Mouse (Mus musculus) heart, adult 8-10 months (tissue): ENCODE results near the gene Cbfa2t2. TPM values are rescaled to one million over a fixed set of nuclear protein-coding genes. Genes with fewer than 3 reads are reported as not detected.

Experiments used
- DNase-seq: peaks from one replicate; pipeline ENCODE4 v3.0.0; 2022; ENCODE audit warnings: low spot score
- total RNA-seq, 4 experiments: library from RNA; stranded (reverse); gene quantifications; 2 replicates each; pipeline ENCODE4 v1.2.4; 2022

The Cbfa2t2 gene
- total RNA-seq, 4 experiments from 2014 or later: 11.6 to 22.2 (median 16.0) TPM

- no peak for DNase-seq
Measured at GRCm38 (mm10) chr2:154538310-154538709, 102.0 kb downstream of the Cbfa2t2 start.

- no peak for DNase-seq
Measured at GRCm38 (mm10) chr2:154538710-154539109, 102.4 kb downstream of the Cbfa2t2 start.

- peak; percentile 46 for DNase-seq
Measured at GRCm38 (mm10) chr2:154539720-154540119, 103.4 kb downstream of the Cbfa2t2 start.

- DNase-seq: no peak
Measured at GRCm38 (mm10) chr2:154541630-154542029, 105.3 kb downstream of the Cbfa2t2 start.

GRCm38 (mm10) chr2:154543567-154544347 lies 107.5 kb downstream of the Cbfa2t2 start:
- DNase-seq: peak; percentile 73

GRCm38 (mm10) chr2:154546711-154547110 lies 110.4 kb downstream of the Cbfa2t2 start, which contains the start of gene 1700003F12Rik:
1700003F12Rik (plus strand) TSS chr2:154547085.
- no peak for DNase-seq

- DNase-seq: no peak
Measured at GRCm38 (mm10) chr2:154548688-154549087, 112.4 kb downstream of the Cbfa2t2 start.

GRCm38 (mm10) chr2:154549127-154549885 lies 113.0 kb downstream of the Cbfa2t2 start:
- peak; percentile 33 for DNase-seq

GRCm38 (mm10) chr2:154549886-154550189 lies 113.6 kb downstream of the Cbfa2t2 start:
- DNase-seq: no peak

GRCm38 (mm10) chr2:154550937-154551336 lies 114.7 kb downstream of the Cbfa2t2 start:
- no peak for DNase-seq

GRCm38 (mm10) chr2:154551476-154551875 lies 115.2 kb downstream of the Cbfa2t2 start, which contains the start of gene Actl10:
Actl10 (plus strand) TSS chr2:154551776.
- no peak for DNase-seq

- DNase-seq: no peak
Measured at GRCm38 (mm10) chr2:154551927-154552326, 115.6 kb downstream of the Cbfa2t2 start.

- DNase-seq: peak; percentile 49
Measured at GRCm38 (mm10) chr2:154552424-154552907, 116.2 kb downstream of the Cbfa2t2 start.

GRCm38 (mm10) chr2:154555235-154555634 lies 119.0 kb downstream of the Cbfa2t2 start:
- DNase-seq: no peak

- DNase-seq: no peak
Measured at GRCm38 (mm10) chr2:154557184-154557832, 121.0 kb downstream of the Cbfa2t2 start.

- no peak for DNase-seq
Measured at GRCm38 (mm10) chr2:154558264-154559039, 122.2 kb downstream of the Cbfa2t2 start, which contains the start of gene Necab3. Necab3 (minus strand) TSS chr2:154558890.

- DNase-seq: no peak
Measured at GRCm38 (mm10) chr2:154563612-154564170, 127.4 kb downstream of the Cbfa2t2 start.

- no peak for DNase-seq
Measured at GRCm38 (mm10) chr2:154565562-154565961, 129.3 kb downstream of the Cbfa2t2 start.

- DNase-seq: no peak
Measured at GRCm38 (mm10) chr2:154566641-154567040, 130.4 kb downstream of the Cbfa2t2 start.

GRCm38 (mm10) chr2:154567766-154568165 lies 131.5 kb downstream of the Cbfa2t2 start:
- DNase-seq: no peak
